Mouse (Mus musculus) limb, embryonic 11.5 days (tissue): Measurements from ENCODE around the gene Neurl4. TPM values are rescaled to one million over a fixed set of nuclear protein-coding genes. Genes with fewer than 3 reads are reported as not detected.

Experiments
- ATAC-seq: fragments of 200-750 bp; cut with Nextera tagmentation; 2 replicates; pipeline ENCODE4 v1.8.0; 2017; ENCODE audit warnings: low read depth; ENCODE audit not compliant: insufficient number of reproducible peaks, low FRiP score, low TSS enrichment
- DNase-seq: peaks from one replicate; pipeline ENCODE4 v3.0.0-alpha.2; 2015; ENCODE audit warnings: low spot score
- H3K27ac ChIP-seq: fragments of 300-500 bp; sonication (generic); replicated peaks from 2 replicates; pipeline ENCODE4 v1.5.1; 2014; ENCODE audit warnings: low read depth, mild to moderate bottlenecking, low read length
- H3K27me3 ChIP-seq: fragments of 300-500 bp; sonication (generic); 2 replicates; pipeline ENCODE4 v1.6.1; 2014; ENCODE audit warnings: mild to moderate bottlenecking, low read length, mixed read lengths; ENCODE audit not compliant: control insufficient read depth, insufficient read depth
- H3K36me3 ChIP-seq: fragments of 300-500 bp; sonication (generic); 2 replicates; pipeline ENCODE4 v1.6.1; 2014; ENCODE audit warnings: mild to moderate bottlenecking, low read length, moderate library complexity, mixed read lengths; ENCODE audit not compliant: control insufficient read depth, insufficient read depth
- H3K4me1 ChIP-seq: fragments of 300-500 bp; sonication (generic); 2 replicates; pipeline ENCODE4 v1.6.1; 2014; ENCODE audit warnings: low read length, mixed read lengths; ENCODE audit not compliant: control insufficient read depth, insufficient read depth
- H3K4me2 ChIP-seq: fragments of 300-500 bp; sonication (generic); 2 replicates; pipeline ENCODE4 v1.6.1; 2014; ENCODE audit warnings: low read depth, mild to moderate bottlenecking, moderate library complexity; ENCODE audit not compliant: severe bottlenecking
- H3K4me3 ChIP-seq: fragments of 300-500 bp; sonication (generic); 2 replicates; pipeline ENCODE4 v1.5.1; 2014; ENCODE audit warnings: low read depth, low read length
- H3K9ac ChIP-seq: fragments of 300-500 bp; sonication (generic); 2 replicates; pipeline ENCODE4 v1.6.1; 2014; ENCODE audit warnings: mild to moderate bottlenecking, low read length
- H3K9me3 ChIP-seq: fragments of 300-500 bp; sonication (generic); 2 replicates; pipeline ENCODE4 v1.6.1; 2016; ENCODE audit warnings: low read length; ENCODE audit not compliant: control insufficient read depth
- WGBS: fragments of 180-500 bp; shearing (Covaris S2); extraction: QIAGEN DNeasy Blood & Tissue Kit; methylation state at CpG from one replicate; pipeline ENCODE4 v1.1.7; 2014; 5-methylcytosine and 5-hydroxymethylcytosine counted together
- polyA plus RNA-seq: library from polyadenylated mRNA; unstranded; fragments of >200 nt; fragmentation: Nextera tagmentation; extraction: Ambion mirVana; gene quantifications from 2 replicates; pipeline ENCODE4 v1.2.1, GENCODE M21; 2014

The Neurl4 gene
- polyA plus RNA-seq, 1 experiment from 2014 or later = 15.5 TPM

- H3K4me1 ChIP-seq = peaks cover 30% of the 10 kb centered on the region
- WGBS = 2% methylated on average over 39 of the region's 62 CpGs
- no peak within 1 kb of the TSS for H3K27ac ChIP-seq
- H3K4me3 ChIP-seq = peak within 1 kb of the TSS; percentile 47
- H3K27me3 ChIP-seq = peaks cover 8% of the 10 kb centered on the region
- peak within 1 kb of the TSS; percentile 74 for H3K9ac ChIP-seq
- H3K9me3 ChIP-seq = no peaks in the 10 kb centered on the region
- peak within 1 kb of the TSS; percentile 99 for H3K4me2 ChIP-seq
- ATAC-seq = peak; percentile 91
- no peaks in the 10 kb centered on the region for H3K36me3 ChIP-seq
- DNase-seq = peak; percentile 97
Measured at GRCm38 (mm10) chr11:69935137-69935879, 34.4 kb downstream of the Neurl4 start, which contains the start of gene Ybx2. TSS of gene Ybx2 (plus strand) at chr11:69935796.

- DNase-seq (peak; percentile 54), ATAC-seq (no peak)
- peak overlapping the region; percentile 47 for H3K4me3 ChIP-seq
- peaks cover 30% of the 10 kb centered on the region for H3K4me1 ChIP-seq
- no peaks in the 10 kb centered on the region for H3K36me3 ChIP-seq
- H3K9ac ChIP-seq = peak overlapping the region; percentile 74
- 1% methylated on average over 26 of the region's 30 CpGs for WGBS
- peaks cover 8% of the 10 kb centered on the region for H3K27me3 ChIP-seq
- H3K4me2 ChIP-seq = peak overlapping the region; percentile 99
- H3K9me3 ChIP-seq = no peaks in the 10 kb centered on the region
- H3K27ac ChIP-seq = no peak overlapping the region
Measured at GRCm38 (mm10) chr11:69936156-69936555, 35.3 kb downstream of the Neurl4 start.

- Histone ChIP-seq H3K4me1 (peaks cover 30% of the 10 kb centered on the region), H3K4me3 (peak overlapping the region; percentile 47), H3K9me3 (no peaks in the 10 kb centered on the region), H3K27me3 (peaks cover 8% of the 10 kb centered on the region), H3K9ac (no peak overlapping the region; the same call in 1 of the 2 replicates), H3K4me2 (peak overlapping the region; percentile 99), H3K27ac (no peak overlapping the region), H3K36me3 (no peaks in the 10 kb centered on the region)
- DNase-seq = no peak
- 52% methylated on average over 9 of the region's 9 CpGs for whole genome bisulfite sequencing
- ATAC-seq = no peak
Measured at GRCm38 (mm10) chr11:69936714-69937347, 36.0 kb downstream of the Neurl4 start.

GRCm38 (mm10) chr11:69937385-69937784 lies 36.5 kb downstream of the Neurl4 start:
- Histone ChIP-seq H3K4me1 (peaks cover 30% of the 10 kb centered on the region), H3K4me3 (no peak overlapping the region), H3K27me3 (peaks cover 8% of the 10 kb centered on the region), H3K9me3 (no peaks in the 10 kb centered on the region), H3K36me3 (no peaks in the 10 kb centered on the region), H3K9ac (no peak overlapping the region), H3K27ac (no peak overlapping the region), H3K4me2 (0 out of 2 replicates have a peak overlapping the region, but pooled peaks have one; percentile 7)
- 29% methylated on average over 4 of the region's 4 CpGs for WGBS
- no peak for DNase-seq
- no peak for ATAC-seq

GRCm38 (mm10) chr11:69937834-69938233 lies 37.0 kb downstream of the Neurl4 start:
- Histone ChIP-seq H3K9ac (no peak overlapping the region), H3K4me3 (no peak overlapping the region)

GRCm38 (mm10) chr11:69938401-69938979 lies 37.6 kb downstream of the Neurl4 start:
- H3K27me3 ChIP-seq = peaks cover 8% of the 10 kb centered on the region
- H3K9ac ChIP-seq = peak overlapping the region; percentile 30; the same call in 1 of the 2 replicates
- H3K4me3 ChIP-seq = no peak overlapping the region; the same call in 1 of the 2 replicates
- WGBS = 20% methylated on average over 9 of the region's 9 CpGs
- no peak for DNase-seq
- H3K27ac ChIP-seq = no peak overlapping the region; the same call in 1 of the 2 replicates
- peaks cover 30% of the 10 kb centered on the region for H3K4me1 ChIP-seq
- H3K4me2 ChIP-seq = no peak overlapping the region
- H3K9me3 ChIP-seq = no peaks in the 10 kb centered on the region
- no peaks in the 10 kb centered on the region for H3K36me3 ChIP-seq
- no peak for ATAC-seq

More at GRCm38 (mm10) chr11:69937834-69938233, 37.0 kb downstream of the Neurl4 start:
- WGBS = 73% methylated on average over 5 of the region's 5 CpGs
- no peaks in the 10 kb centered on the region for H3K9me3 ChIP-seq
- ATAC-seq (no peak), DNase-seq (no peak)
- H3K4me2 ChIP-seq = no peak overlapping the region
- no peaks in the 10 kb centered on the region for H3K36me3 ChIP-seq
- H3K27me3 ChIP-seq = peaks cover 8% of the 10 kb centered on the region
- peaks cover 30% of the 10 kb centered on the region for H3K4me1 ChIP-seq
- H3K27ac ChIP-seq = no peak overlapping the region

- ATAC-seq (no peak), DNase-seq (no peak)
- peaks cover 30% of the 10 kb centered on the region for H3K4me1 ChIP-seq
- no peak overlapping the region for H3K4me2 ChIP-seq
- no peak overlapping the region for H3K9ac ChIP-seq
- peaks cover 8% of the 10 kb centered on the region for H3K27me3 ChIP-seq
- no peak overlapping the region for H3K27ac ChIP-seq
- peaks cover 2% of the 10 kb centered on the region; the same call in 1 of the 2 replicates for H3K36me3 ChIP-seq
- H3K4me3 ChIP-seq = no peak overlapping the region
- H3K9me3 ChIP-seq = no peaks in the 10 kb centered on the region
- WGBS = 69% methylated on average over 5 of the region's 5 CpGs
Measured at GRCm38 (mm10) chr11:69939181-69939580, 38.3 kb downstream of the Neurl4 start.

- Histone ChIP-seq H3K27ac (no peak overlapping the region), H3K36me3 (peaks cover 5% of the 10 kb centered on the region; the same call in 1 of the 2 replicates), H3K9ac (no peak overlapping the region), H3K4me1 (peaks cover 30% of the 10 kb centered on the region), H3K4me3 (no peak overlapping the region), H3K4me2 (no peak overlapping the region), H3K9me3 (no peaks in the 10 kb centered on the region), H3K27me3 (peaks cover 8% of the 10 kb centered on the region)
- ATAC-seq (no peak), DNase-seq (no peak)
- 89% methylated on average over 17 of the region's 17 CpGs for WGBS
Measured at GRCm38 (mm10) chr11:69939731-69940130, 38.9 kb downstream of the Neurl4 start.
